Mouse (Mus musculus): ENCODE measurements around the gene Ppp1r13b.

- TF ChIP-seq CTCF (IDR thresholded peaks at IDR 0.05; ENCODE audit: low read depth) (no peak), EP300 (optimal IDR thresholded peaks at IDR 0.05) (no peak)
Measured at GRCm38 (mm10) chr12:111912802-111913201, 4.9 kb upstream of the Ppp1r13b start.
